Mouse (Mus musculus) heart, embryonic 13.5 days (tissue): ENCODE measurements around the gene Tmcc3. TPM values are rescaled to one million over a fixed set of nuclear protein-coding genes. Genes with fewer than 3 reads are reported as not detected.

Experiments
- ATAC-seq: fragments of 200-750 bp; cut with Nextera tagmentation; 2 replicates; pipeline ENCODE4 v1.8.0; 2017; ENCODE audit warnings: moderate TSS enrichment; ENCODE audit not compliant: insufficient number of reproducible peaks, low FRiP score, low TSS enrichment; ENCODE audit errors: extremely low read depth
- H3K27ac ChIP-seq: fragments of 300-500 bp; sonication (generic); replicated peaks from 2 replicates; pipeline ENCODE4 v1.5.1; 2015; ENCODE audit warnings: moderate library complexity, mild to moderate bottlenecking, inconsistent platforms
- H3K27me3 ChIP-seq: fragments of 300-500 bp; sonication (generic); replicated peaks from 2 replicates; pipeline ENCODE4 v1.6.1; 2015; ENCODE audit warnings: mild to moderate bottlenecking, inconsistent platforms
- H3K36me3 ChIP-seq: fragments of 300-500 bp; sonication (generic); 2 replicates; pipeline ENCODE4 v1.6.1; 2015; ENCODE audit warnings: mild to moderate bottlenecking, inconsistent platforms
- H3K4me1 ChIP-seq: fragments of 300-500 bp; sonication (generic); 2 replicates; pipeline ENCODE4 v1.6.1; 2015; ENCODE audit warnings: inconsistent platforms
- H3K4me2 ChIP-seq: fragments of 300-500 bp; sonication (generic); 2 replicates; pipeline ENCODE4 v1.6.1; 2015; ENCODE audit warnings: inconsistent platforms, mild to moderate bottlenecking, moderate library complexity
- H3K4me3 ChIP-seq: fragments of 300-500 bp; sonication (generic); 2 replicates; pipeline ENCODE4 v1.5.1; 2015; ENCODE audit warnings: moderate library complexity, mild to moderate bottlenecking, inconsistent platforms
- H3K9ac ChIP-seq: fragments of 300-500 bp; sonication (generic); 2 replicates; pipeline ENCODE4 v1.6.1; 2015; ENCODE audit warnings: inconsistent platforms, mild to moderate bottlenecking, moderate library complexity
- H3K9me3 ChIP-seq: fragments of 300-500 bp; sonication (generic); 2 replicates; pipeline ENCODE4 v1.6.1; 2016; ENCODE audit warnings: inconsistent platforms
- WGBS: fragments of 180-500 bp; shearing (Covaris S2); methylation state at CpG from one replicate; pipeline ENCODE4 v1.1.7; 2015; ENCODE audit warnings: mixed read lengths; 5-methylcytosine and 5-hydroxymethylcytosine counted together
- polyA plus RNA-seq: library from polyadenylated mRNA; unstranded; fragments of >200 nt; fragmentation: Nextera tagmentation; extraction: Ambion mirVana; gene quantifications from 2 replicates; pipeline ENCODE4 v1.2.1, GENCODE M21; 2015

Tmcc3 gene
- polyA plus RNA-seq, 1 experiment from 2014 or later, result 6.2 TPM

- H3K9me3 ChIP-seq, result no peaks in the 10 kb centered on the region
- H3K27ac ChIP-seq, result no peak within 1 kb of the TSS
- H3K4me2 ChIP-seq, result no peak within 1 kb of the TSS
- 71% methylated on average over 3 of the region's 3 CpGs for WGBS
- no peaks in the 10 kb centered on the region for H3K4me1 ChIP-seq
- H3K4me3 ChIP-seq, result no peak within 1 kb of the TSS
- H3K36me3 ChIP-seq, result no peaks in the 10 kb centered on the region
- H3K27me3 ChIP-seq, result no peaks in the 10 kb centered on the region
- no peak within 1 kb of the TSS for H3K9ac ChIP-seq
- ATAC-seq, result no peak
Measured at GRCm38 (mm10) chr10:94298471-94298870, 13.3 kb upstream of the Tmcc3 start, which contains the start of gene Gm4792. TSS of gene Gm4792 (minus strand) at chr10:94298703.

GRCm38 (mm10) chr10:94299301-94299700 is 12.4 kb upstream of the Tmcc3 start:
- Histone ChIP-seq H3K4me3 (no peak overlapping the region), H3K9me3 (no peaks in the 10 kb centered on the region), H3K4me2 (no peak overlapping the region), H3K4me1 (no peaks in the 10 kb centered on the region), H3K27me3 (no peaks in the 10 kb centered on the region), H3K27ac (no peak overlapping the region), H3K9ac (no peak overlapping the region), H3K36me3 (no peaks in the 10 kb centered on the region)
- 96% methylated on average over 2 of the region's 2 CpGs for WGBS
- no peak for ATAC-seq

GRCm38 (mm10) chr10:94304064-94304657 is 7.6 kb upstream of the Tmcc3 start:
- no peak overlapping the region for H3K9ac ChIP-seq
- H3K9me3 ChIP-seq, result no peaks in the 10 kb centered on the region
- H3K4me1 ChIP-seq, result no peaks in the 10 kb centered on the region
- no peak for ATAC-seq
- H3K27me3 ChIP-seq, result no peaks in the 10 kb centered on the region
- H3K4me3 ChIP-seq, result no peak overlapping the region
- H3K4me2 ChIP-seq, result no peak overlapping the region
- H3K36me3 ChIP-seq, result no peaks in the 10 kb centered on the region
- WGBS, result 70% methylated on average over 9 of the region's 9 CpGs
- H3K27ac ChIP-seq, result no peak overlapping the region

DNA sequence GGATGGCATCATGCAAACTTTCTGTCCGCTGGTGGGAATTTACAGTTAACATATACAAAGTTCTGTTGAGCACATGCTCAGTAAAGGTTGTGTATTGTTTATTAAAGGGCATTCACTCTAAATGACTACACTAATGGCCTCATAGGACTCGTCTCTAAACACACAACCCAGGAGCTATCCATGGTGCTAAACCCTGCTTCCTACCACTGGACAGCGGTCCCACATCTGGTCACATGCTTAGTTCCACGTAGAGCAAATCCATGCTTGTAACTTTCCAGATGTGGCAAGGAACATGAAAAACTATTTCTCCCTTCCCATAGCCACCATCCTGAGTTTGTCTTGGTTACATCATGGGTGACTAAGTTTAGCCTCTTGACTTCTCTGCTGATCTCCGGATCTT is 6.2 kb upstream of the Tmcc3 start:
- Histone ChIP-seq H3K4me1 (no peaks in the 10 kb centered on the region), H3K27me3 (peaks cover 8% of the 10 kb centered on the region), H3K36me3 (no peaks in the 10 kb centered on the region), H3K9me3 (no peaks in the 10 kb centered on the region), H3K9ac (no peak overlapping the region), H3K4me3 (no peak overlapping the region), H3K4me2 (no peak overlapping the region), H3K27ac (no peak overlapping the region)
- WGBS, result 43% methylated on average over 5 of the region's 5 CpGs
- no peak for ATAC-seq

- no peaks in the 10 kb centered on the region for H3K9me3 ChIP-seq
- H3K27ac ChIP-seq, result no peak overlapping the region
- no peaks in the 10 kb centered on the region for H3K36me3 ChIP-seq
- H3K27me3 ChIP-seq, result peaks cover 29% of the 10 kb centered on the region
- no peak overlapping the region for H3K4me3 ChIP-seq
- no peak overlapping the region for H3K4me2 ChIP-seq
- ATAC-seq, result no peak
- 42% methylated on average over 9 of the region's 9 CpGs for WGBS
- H3K9ac ChIP-seq, result no peak overlapping the region
- H3K4me1 ChIP-seq, result peaks cover 8% of the 10 kb centered on the region; the same call in 1 of the 2 replicates
Measured at GRCm38 (mm10) chr10:94310499-94311267, 1.1 kb upstream of the Tmcc3 start.

DNA sequence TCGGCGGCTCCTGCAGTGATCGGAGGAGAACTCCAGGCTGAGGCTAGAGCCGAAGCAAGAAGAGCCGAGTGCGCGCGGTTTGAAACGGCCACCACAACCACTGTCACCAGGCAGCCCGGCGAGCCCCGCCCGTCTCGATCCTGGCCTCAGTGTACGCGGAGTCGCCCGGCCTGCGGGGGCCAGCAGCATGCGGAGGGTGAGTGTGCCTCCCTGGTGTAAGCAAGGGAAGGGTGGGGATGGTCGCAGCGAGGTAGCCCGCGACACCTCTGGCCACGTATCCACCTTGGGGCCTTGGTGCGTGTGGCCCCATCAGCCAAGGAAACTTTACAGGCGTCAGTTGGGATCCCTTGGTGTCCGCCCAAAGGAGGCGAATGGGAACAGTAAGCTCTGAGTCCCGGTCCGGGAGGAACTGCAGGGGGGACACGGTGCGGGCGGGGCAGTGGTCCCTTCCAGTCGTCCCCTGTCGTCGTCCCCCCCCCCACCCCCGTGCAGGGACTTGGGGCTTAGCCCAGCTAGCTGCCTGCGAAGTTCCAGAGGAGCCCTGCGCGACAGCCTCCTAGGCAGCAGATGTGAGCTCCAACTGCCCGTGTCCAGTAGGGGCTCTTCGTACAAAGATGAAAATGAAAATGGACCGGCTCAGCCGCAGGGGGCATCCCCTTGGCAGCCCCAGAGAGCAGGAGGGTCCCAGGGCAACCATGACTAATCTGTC is 412 bp downstream of the Tmcc3 start:
- under 1% methylated on average over 45 of the region's 45 CpGs for WGBS
- peak overlapping the region; percentile 77 for H3K9ac ChIP-seq
- peaks cover 29% of the 10 kb centered on the region for H3K27me3 ChIP-seq
- H3K4me3 ChIP-seq, result peak overlapping the region; percentile 57
- ATAC-seq, result no peak
- H3K4me2 ChIP-seq, result peak overlapping the region; percentile 91
- H3K4me1 ChIP-seq, result peaks cover 8% of the 10 kb centered on the region; the same call in 1 of the 2 replicates
- no peaks in the 10 kb centered on the region for H3K36me3 ChIP-seq
- no peaks in the 10 kb centered on the region for H3K9me3 ChIP-seq
- no peak overlapping the region for H3K27ac ChIP-seq

DNA sequence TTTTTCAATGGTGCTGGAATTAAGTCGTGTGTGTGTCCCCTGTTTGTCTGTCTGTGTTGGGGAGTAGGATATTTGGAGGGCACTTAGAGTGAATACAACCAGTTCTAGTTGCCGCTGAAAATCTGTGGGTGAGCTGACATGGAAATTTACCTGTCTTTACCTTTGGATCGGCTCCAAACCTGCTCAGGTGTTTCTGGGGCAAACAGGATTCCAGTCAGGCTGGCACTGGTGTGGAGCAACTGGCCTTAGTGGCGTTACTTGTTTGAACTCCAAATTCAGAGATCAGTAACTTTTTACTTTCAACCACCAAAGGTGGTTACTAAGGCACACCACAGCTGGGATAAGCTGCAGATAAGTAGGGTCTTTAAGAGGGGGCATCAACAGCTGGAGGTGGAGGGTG is 1.4 kb downstream of the Tmcc3 start:
- Histone ChIP-seq H3K4me3 (no peak overlapping the region), H3K27me3 (peaks cover 29% of the 10 kb centered on the region), H3K27ac (no peak overlapping the region), H3K9ac (no peak overlapping the region), H3K36me3 (no peaks in the 10 kb centered on the region), H3K4me1 (peaks cover 8% of the 10 kb centered on the region; the same call in 1 of the 2 replicates), H3K4me2 (no peak overlapping the region), H3K9me3 (no peaks in the 10 kb centered on the region)
- WGBS, result 75% methylated on average over 4 of the region's 4 CpGs
- no peak for ATAC-seq

GRCm38 (mm10) chr10:94318574-94318973 is 6.8 kb downstream of the Tmcc3 start:
- no peak overlapping the region for H3K9ac ChIP-seq
- H3K27ac ChIP-seq, result no peak overlapping the region
- no peak for ATAC-seq
- no peak overlapping the region for H3K4me2 ChIP-seq
- H3K4me1 ChIP-seq, result no peaks in the 10 kb centered on the region
- peaks cover 3% of the 10 kb centered on the region for H3K27me3 ChIP-seq
- WGBS, result 50% methylated on average over 4 of the region's 4 CpGs
- no peaks in the 10 kb centered on the region for H3K36me3 ChIP-seq
- no peaks in the 10 kb centered on the region for H3K9me3 ChIP-seq
- no peak overlapping the region for H3K4me3 ChIP-seq

DNA sequence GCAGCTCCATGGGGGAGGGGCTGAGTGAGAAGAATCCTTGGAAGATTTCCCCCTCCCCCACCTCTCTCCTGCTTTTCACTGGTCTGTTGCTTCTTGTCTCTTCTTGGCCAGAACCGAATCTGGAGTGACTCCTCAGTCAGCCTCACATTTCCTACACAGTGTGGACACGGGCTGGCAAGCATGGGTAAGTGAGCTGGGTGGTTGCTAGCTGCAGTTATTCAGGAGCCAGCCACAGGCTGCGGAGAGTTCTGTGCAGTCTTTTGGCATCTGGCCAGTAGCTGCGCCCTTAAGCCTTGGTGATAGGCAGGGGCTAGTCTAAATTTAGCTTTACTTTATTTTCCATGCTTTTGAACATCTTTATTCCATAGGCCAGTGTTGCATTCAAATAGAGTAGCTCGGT is 18.2 kb downstream of the Tmcc3 start:
- Histone ChIP-seq H3K9ac (0 out of 2 replicates have a peak overlapping the region, but pooled peaks have one; percentile 28), H3K27ac (peak overlapping the region; percentile 80), H3K9me3 (peaks cover 3% of the 10 kb centered on the region; the same call in 1 of the 2 replicates), H3K36me3 (no peaks in the 10 kb centered on the region), H3K4me2 (peak overlapping the region; percentile 59), H3K4me1 (peaks cover 31% of the 10 kb centered on the region), H3K27me3 (no peaks in the 10 kb centered on the region), H3K4me3 (peak overlapping the region; percentile 1; the same call in 1 of the 2 replicates)
- 13% methylated on average over 5 of the region's 5 CpGs for WGBS
- peak; percentile 44; the same call in 1 of the 2 replicates for ATAC-seq

DNA sequence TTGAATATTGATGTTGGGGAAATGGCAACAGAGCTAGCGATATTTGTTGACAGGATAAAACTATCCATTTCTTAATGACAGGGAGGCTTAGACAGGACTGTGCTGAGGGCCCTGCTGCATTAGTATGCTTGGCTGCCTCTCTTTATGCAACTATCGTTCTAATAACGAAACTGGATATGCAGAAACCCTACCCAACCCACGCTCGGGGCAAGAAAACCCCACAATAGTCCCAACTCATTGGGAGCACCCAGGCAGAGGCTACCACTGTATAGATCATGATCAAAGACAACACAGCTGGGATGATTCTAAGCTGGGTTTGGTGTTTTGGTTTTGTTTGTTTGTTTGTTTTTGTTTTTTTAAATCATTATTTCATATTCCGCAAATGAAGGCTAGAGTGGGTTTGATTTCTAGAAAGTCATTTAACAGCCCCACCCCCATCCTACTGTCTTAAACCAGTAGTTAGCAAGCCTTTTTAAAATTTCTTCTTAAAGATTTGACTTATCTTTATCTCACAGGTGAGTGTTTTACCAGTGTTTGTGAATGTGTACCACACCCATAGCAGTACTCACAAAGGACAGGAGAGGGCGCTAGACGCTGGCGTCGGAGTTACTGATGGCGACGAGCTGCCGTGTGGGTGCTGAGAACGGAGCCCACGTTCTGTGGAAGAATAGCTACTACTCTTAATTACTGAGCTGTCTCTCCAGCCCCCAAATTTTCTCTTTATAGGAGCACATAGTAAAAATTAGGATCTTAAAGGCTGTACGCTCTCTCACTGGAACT is 20.8 kb downstream of the Tmcc3 start:
- Histone ChIP-seq H3K9ac (no peak overlapping the region), H3K4me1 (peaks cover 25% of the 10 kb centered on the region)
- 79% methylated on average over 16 of the region's 16 CpGs for WGBS

DNA sequence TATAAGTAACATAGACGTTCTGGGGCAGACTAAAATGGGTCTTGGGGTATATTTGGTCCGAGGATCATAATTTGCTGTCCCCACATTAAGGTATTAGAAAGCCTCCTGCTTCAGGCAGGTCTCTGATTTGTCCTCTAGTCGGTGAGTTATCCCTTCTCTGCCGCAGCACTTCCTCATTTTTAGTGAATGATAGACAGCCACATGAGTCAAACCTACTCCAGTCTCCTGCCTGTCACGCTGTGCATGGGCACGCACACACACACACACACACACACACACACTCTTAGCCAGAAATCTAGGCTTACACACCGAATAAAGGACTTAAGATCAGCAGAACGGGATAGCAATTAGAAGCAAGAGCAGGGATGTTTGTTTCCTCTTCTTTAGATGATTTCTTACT is 21.6 kb downstream of the Tmcc3 start:
- Histone ChIP-seq H3K4me1 (peaks cover 25% of the 10 kb centered on the region), H3K27ac (no peak overlapping the region), H3K4me3 (no peak overlapping the region), H3K27me3 (no peaks in the 10 kb centered on the region), H3K4me2 (no peak overlapping the region), H3K9ac (no peak overlapping the region), H3K9me3 (no peaks in the 10 kb centered on the region), H3K36me3 (no peaks in the 10 kb centered on the region)
- ATAC-seq, result no peak
- 76% methylated on average over 8 of the region's 8 CpGs for WGBS

More for the DNA sequence above, 20.8 kb downstream of the Tmcc3 start:
- Histone ChIP-seq H3K4me3 (no peak overlapping the region), H3K27ac (no peak overlapping the region), H3K27me3 (no peaks in the 10 kb centered on the region), H3K4me2 (no peak overlapping the region), H3K36me3 (no peaks in the 10 kb centered on the region), H3K9me3 (no peaks in the 10 kb centered on the region)
- no peak for ATAC-seq
